Mouse (Mus musculus) heart, adult 9 months (tissue): ENCODE results near the gene Arhgap30.
A peak's percentile ranks its signal among the peaks of the same experiment; 100 is the strongest.

Source experiments
- DNase-seq, 2 experiments: peaks; one replicate each; pipeline ENCODE4 v3.0.0; 2022; ENCODE audit warnings: low spot score in 2 of 2

The Arhgap30 gene

GRCm38 (mm10) chr1:171435288-171435814, 46.6 kb downstream of the Arhgap30 start:
- no peak for DNase-seq

- no peak for DNase-seq
Measured at GRCm38 (mm10) chr1:171435974-171436373, 47.2 kb downstream of the Arhgap30 start.

DNA sequence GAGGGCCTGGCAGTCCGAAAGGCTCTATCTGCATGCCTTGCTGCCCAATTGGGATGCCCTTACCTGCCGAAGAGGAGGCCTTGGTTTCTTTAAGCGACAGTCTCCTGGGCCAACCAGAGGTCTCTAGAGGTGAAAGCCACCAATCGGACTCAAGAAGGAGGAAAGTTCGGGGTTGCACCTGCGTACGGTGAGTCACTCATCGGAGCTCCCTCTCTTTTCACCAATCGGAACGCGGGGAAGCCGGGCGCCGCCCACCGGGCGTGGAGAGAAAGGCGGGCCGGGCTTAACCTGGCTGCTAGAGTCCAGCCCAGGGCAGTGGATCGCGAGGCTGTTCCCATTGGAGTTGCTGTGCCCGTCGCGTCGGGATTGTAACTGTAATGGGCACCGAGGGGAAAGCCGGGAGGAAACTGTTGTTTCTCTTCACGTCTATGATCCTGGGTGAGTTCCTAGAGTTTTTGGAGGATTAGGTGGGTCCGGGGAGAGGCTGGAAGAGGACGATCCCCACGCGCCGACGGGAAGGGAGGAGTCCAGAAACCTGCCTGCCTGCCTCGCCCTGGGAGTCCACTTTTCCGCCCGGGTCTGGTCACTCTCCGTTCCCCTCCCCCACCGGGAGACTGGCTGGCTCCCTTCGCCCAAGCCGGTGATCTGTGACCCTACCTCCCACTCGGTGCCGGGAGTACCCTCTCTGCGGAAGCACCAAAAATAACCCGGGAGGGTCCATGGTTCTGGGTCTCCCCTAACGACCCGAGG, 48.7 kb downstream of the Arhgap30 start, which contains the start of gene F11r:
Gene F11r (plus strand): TSS at position 272 of the 750 bp plus-strand sequence.
- DNase-seq: peak; percentile 82 to 87

- no peak for DNase-seq
Measured at GRCm38 (mm10) chr1:171438014-171438670, 49.4 kb downstream of the Arhgap30 start.

- no peak for DNase-seq
Measured at GRCm38 (mm10) chr1:171439072-171439471, 50.3 kb downstream of the Arhgap30 start.

GRCm38 (mm10) chr1:171440025-171440725, 51.4 kb downstream of the Arhgap30 start:
- peak; percentile 75 to 86 for DNase-seq

- DNase-seq: no peak
Measured at GRCm38 (mm10) chr1:171441466-171442412, 53.0 kb downstream of the Arhgap30 start.

GRCm38 (mm10) chr1:171442413-171442760, 53.6 kb downstream of the Arhgap30 start:
- no peak for DNase-seq

GRCm38 (mm10) chr1:171445050-171445449, 56.3 kb downstream of the Arhgap30 start:
- no peak for DNase-seq

- DNase-seq: peak in 1 of 2 experiments; percentile 7
Measured at GRCm38 (mm10) chr1:171446854-171447253, 58.1 kb downstream of the Arhgap30 start.

GRCm38 (mm10) chr1:171447692-171448091, 58.9 kb downstream of the Arhgap30 start:
- DNase-seq: no peak

GRCm38 (mm10) chr1:171450062-171450461, 61.3 kb downstream of the Arhgap30 start:
- DNase-seq: no peak

DNA sequence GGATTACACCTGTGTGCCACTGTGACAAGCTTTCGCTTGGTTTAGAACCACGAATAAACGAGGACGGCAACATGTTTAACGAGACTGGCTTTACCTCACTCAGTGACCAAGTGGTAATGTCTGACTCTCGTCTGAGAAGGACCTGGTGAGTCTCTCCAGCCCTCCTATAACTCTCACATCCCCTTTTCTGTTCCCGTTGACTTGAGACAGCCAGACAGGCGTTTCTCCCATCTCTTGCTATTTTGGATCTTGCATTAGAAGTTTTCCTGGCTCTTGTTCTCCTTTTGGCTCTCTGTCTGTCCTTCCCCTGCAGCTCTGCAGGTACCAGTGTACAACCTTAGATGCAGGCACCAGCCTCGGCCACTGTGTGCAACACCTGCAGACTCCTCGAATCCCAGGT, 62.2 kb downstream of the Arhgap30 start:
- no peak for DNase-seq

DNA sequence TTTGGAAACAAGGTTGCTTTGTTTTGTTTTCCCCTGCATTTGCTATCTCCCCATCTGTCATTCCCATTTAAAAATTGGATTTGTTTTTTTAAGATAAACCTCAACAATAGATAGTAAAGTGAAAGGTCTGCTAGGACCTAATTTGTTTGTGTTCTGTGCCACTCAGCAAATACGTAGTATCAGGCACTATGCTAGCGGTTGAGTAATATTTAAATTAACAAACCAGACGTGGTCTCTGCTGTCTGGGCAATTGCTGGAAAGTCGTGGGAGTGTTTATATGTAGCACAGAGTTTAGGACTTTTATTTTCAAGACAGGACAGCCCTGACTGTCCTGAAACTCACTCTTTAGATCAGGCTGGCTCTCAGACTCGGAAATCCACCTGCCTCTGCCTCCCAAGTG, 63.8 kb downstream of the Arhgap30 start:
- no peak for DNase-seq

- peak; percentile 44 to 75 for DNase-seq
Measured at GRCm38 (mm10) chr1:171452923-171453322, 64.2 kb downstream of the Arhgap30 start.

DNA sequence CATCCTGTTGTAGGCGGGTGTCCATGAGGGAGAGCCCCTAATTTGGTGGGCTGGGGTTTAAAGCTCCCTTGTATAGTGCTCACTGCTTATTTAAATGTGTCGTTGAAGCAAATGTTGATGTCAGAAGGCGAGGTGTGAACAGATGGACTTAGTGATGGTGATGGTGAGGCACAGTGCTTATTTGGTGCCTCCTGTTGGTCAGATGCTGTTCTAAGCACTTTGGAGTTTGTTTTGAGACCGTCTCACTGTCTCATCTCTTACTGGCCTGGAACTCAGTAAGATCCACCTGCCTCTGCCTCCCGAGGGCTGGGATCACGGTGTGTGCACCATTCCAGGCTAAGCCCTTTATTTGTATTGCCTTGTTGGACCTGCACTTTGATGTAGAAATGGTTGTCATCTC, 66.2 kb downstream of the Arhgap30 start:
- no peak for DNase-seq

- no peak for DNase-seq
Measured at GRCm38 (mm10) chr1:171457568-171457967, 68.8 kb downstream of the Arhgap30 start.

DNA sequence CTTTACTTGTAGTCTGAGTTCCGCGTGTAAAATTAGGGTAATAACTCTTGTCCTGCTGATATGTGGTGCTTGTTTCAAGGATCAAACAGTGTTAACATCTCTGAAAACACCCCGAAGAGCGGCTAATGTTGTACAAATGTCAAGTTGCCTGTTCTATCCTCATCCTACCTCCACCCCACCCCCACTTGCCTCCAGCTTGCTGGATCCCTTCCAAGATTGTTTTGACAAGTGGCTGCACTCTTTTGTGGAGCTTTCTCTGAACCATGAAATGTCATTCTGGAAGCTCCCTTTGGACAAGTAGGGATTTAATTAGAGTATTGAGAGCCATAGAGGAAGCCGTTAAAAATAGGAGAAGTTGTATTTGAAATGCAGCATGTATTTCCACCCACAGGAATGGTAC, 71.0 kb downstream of the Arhgap30 start:
- DNase-seq: no peak
